Mouse (Mus musculus) forebrain, postnatal 0 days (tissue): Measurements from ENCODE around the gene Asb12. TPM values are rescaled to one million over a fixed set of nuclear protein-coding genes. Genes with fewer than 3 reads are reported as not detected.
"Not testable (repeated sequence)": the region's sequence is repeated elsewhere in the genome, so short reads cannot be mapped to it uniquely, and the experiment has no call there.

Experiments used
- ATAC-seq: fragments of 200-750 bp; cut with Nextera tagmentation; 2 replicates; pipeline ENCODE4 v1.8.0; 2017; ENCODE audit warnings: mild to moderate bottlenecking, moderate library complexity
- DNase-seq: peaks from one replicate; pipeline ENCODE4 v3.0.0-alpha.2; 2015
- H3K27ac ChIP-seq: fragments of 300-500 bp; sonication (generic); 2 replicates; pipeline ENCODE4 v1.5.1; 2014; ENCODE audit warnings: low read depth, mild to moderate bottlenecking, antibody characterized with exemption, low read length, moderate library complexity, mixed read lengths
- H3K27me3 ChIP-seq: fragments of 300-500 bp; sonication (generic); 2 replicates; pipeline ENCODE4 v1.6.1; 2014; ENCODE audit warnings: mild to moderate bottlenecking, low read length, mixed read lengths; ENCODE audit not compliant: insufficient read depth
- H3K36me3 ChIP-seq: fragments of 300-500 bp; sonication (generic); 2 replicates; pipeline ENCODE4 v1.6.1; 2014; ENCODE audit warnings: mild to moderate bottlenecking, moderate library complexity; ENCODE audit not compliant: insufficient read depth
- H3K4me1 ChIP-seq: fragments of 300-500 bp; sonication (generic); 2 replicates; pipeline ENCODE4 v1.6.1; 2014; ENCODE audit warnings: antibody characterized with exemption; ENCODE audit not compliant: insufficient read depth
- H3K4me2 ChIP-seq: fragments of 300-500 bp; sonication (generic); 2 replicates; pipeline ENCODE4 v1.6.1; 2014; ENCODE audit warnings: low read depth, mild to moderate bottlenecking, moderate library complexity
- H3K4me3 ChIP-seq: fragments of 300-500 bp; sonication (generic); 2 replicates; pipeline ENCODE4 v1.5.1; 2014; ENCODE audit warnings: low read depth, low read length, mixed read lengths
- H3K9ac ChIP-seq: fragments of 300-500 bp; sonication (generic); 2 replicates; pipeline ENCODE4 v1.6.1; 2014; ENCODE audit warnings: mild to moderate bottlenecking
- H3K9me3 ChIP-seq: fragments of 300-500 bp; sonication (generic); 2 replicates; pipeline ENCODE4 v1.6.1; 2016; ENCODE audit warnings: low read length
- CTCF ChIP-seq: sonication (generic); IDR thresholded peaks from 2 replicates; pipeline ENCODE4 v1.5.1; 2016; ENCODE audit warnings: antibody characterized with exemption, control low read depth, low read depth
- WGBS: fragments of 180-500 bp; shearing (Covaris S2); extraction: QIAGEN DNeasy Blood & Tissue Kit; methylation state at CpG from one replicate; pipeline ENCODE4 v1.1.7; 2014; 5-methylcytosine and 5-hydroxymethylcytosine counted together
- polyA plus RNA-seq: library from polyadenylated mRNA; unstranded; fragments of >200 nt; fragmentation: Nextera tagmentation; extraction: Ambion mirVana; gene quantifications from 2 replicates; pipeline ENCODE4 v1.2.1, GENCODE M21; 2015
- total RNA-seq: library from RNA; depleted of rRNA; stranded (reverse); fragments of >200 nt; gene quantifications from 2 replicates; pipeline ENCODE4 v1.2.3, GENCODE M21; 2014; rRNA removed

Asb12 gene
- total RNA-seq (0.33 and 0.38 TPM in 2 replicates), polyA plus RNA-seq (0.34 TPM in 1 of 2 replicates, not detected in the other)

- H3K4me2 ChIP-seq, result no peak within 1 kb of the TSS
- no peak within 1 kb of the TSS for H3K4me3 ChIP-seq
- H3K27me3 ChIP-seq, result no peaks in the 10 kb centered on the region
- no peak for TF ChIP-seq CTCF
- no peak within 1 kb of the TSS for H3K27ac ChIP-seq
- H3K36me3 ChIP-seq, result no peaks in the 10 kb centered on the region
- H3K9ac ChIP-seq, result no peak within 1 kb of the TSS
- H3K4me1 ChIP-seq, result no peaks in the 10 kb centered on the region
- H3K9me3 ChIP-seq, result no peaks in the 10 kb centered on the region
- 93% methylated on average over 2 of the region's 2 CpGs for WGBS
- DNase-seq (no peak), ATAC-seq (no peak)
These were observed at the start of gene Asb12, which contains the start of gene Pfn5 for GRCm38 (mm10) chrX:95557887-95558286. Gene Asb12, minus strand, starts transcription at chrX:95557987. Gene Pfn5, plus strand, starts transcription at chrX:95558104.

- H3K36me3 ChIP-seq, result no peaks in the 10 kb centered on the region
- ATAC-seq, result no peak
- H3K27me3 ChIP-seq, result no peaks in the 10 kb centered on the region
- no peak for TF ChIP-seq CTCF
- no peaks in the 10 kb centered on the region for H3K9me3 ChIP-seq
- no peaks in the 10 kb centered on the region for H3K4me1 ChIP-seq
- H3K4me3 ChIP-seq, result no peak overlapping the region
- no peak overlapping the region for H3K4me2 ChIP-seq
- 87% methylated on average over 5 of the region's 5 CpGs for WGBS
- H3K27ac ChIP-seq, result no peak overlapping the region
- no peak for DNase-seq
- H3K9ac ChIP-seq, result no peak overlapping the region
These were observed 42.8 kb upstream of the Asb12 start for GRCm38 (mm10) chrX:95600609-95601008.

- Histone ChIP-seq H3K4me2 (no peak overlapping the region), H3K9me3 (no peaks in the 10 kb centered on the region), H3K4me1 (no peaks in the 10 kb centered on the region), H3K27ac (no peak overlapping the region), H3K27me3 (no peaks in the 10 kb centered on the region), H3K9ac (no peak overlapping the region), H3K36me3 (no peaks in the 10 kb centered on the region), H3K4me3 (no peak overlapping the region)
- no peak for TF ChIP-seq CTCF
- ATAC-seq (no peak), DNase-seq (no peak)
- 71% methylated on average over 4 of the region's 4 CpGs for WGBS
These were observed 3.5 kb downstream of the Asb12 start for GRCm38 (mm10) chrX:95554321-95554720.

GRCm38 (mm10) chrX:95535493-95535892, 22.3 kb downstream of the Asb12 start:
- not testable (repeated sequence) for H3K4me2 ChIP-seq, H3K9me3 ChIP-seq, H3K27ac ChIP-seq, H3K27me3 ChIP-seq, ATAC-seq, H3K4me1 ChIP-seq, H3K4me3 ChIP-seq, H3K36me3 ChIP-seq, DNase-seq, H3K9ac ChIP-seq
- WGBS, result 86% methylated on average over 2 of the region's 2 CpGs

- no peaks in the 10 kb centered on the region for H3K27me3 ChIP-seq
- no peaks in the 10 kb centered on the region for H3K9me3 ChIP-seq
- no peak overlapping the region for H3K27ac ChIP-seq
- H3K4me2 ChIP-seq, result no peak overlapping the region
- no peak for TF ChIP-seq CTCF
- no peaks in the 10 kb centered on the region for H3K4me1 ChIP-seq
- no peak for DNase-seq
- H3K4me3 ChIP-seq, result no peak overlapping the region
- H3K9ac ChIP-seq, result no peak overlapping the region
- H3K36me3 ChIP-seq, result no peaks in the 10 kb centered on the region
- ATAC-seq, result no peak
- 89% methylated on average over 2 of the region's 2 CpGs for WGBS
These were observed 32.6 kb downstream of the Asb12 start for GRCm38 (mm10) chrX:95525166-95525565.

- no peak for ATAC-seq
- Histone ChIP-seq H3K9me3 (no peaks in the 10 kb centered on the region), H3K27ac (no peak overlapping the region), H3K36me3 (no peaks in the 10 kb centered on the region), H3K9ac (no peak overlapping the region), H3K4me1 (no peaks in the 10 kb centered on the region), H3K4me3 (no peak overlapping the region), H3K4me2 (no peak overlapping the region), H3K27me3 (no peaks in the 10 kb centered on the region)
- TF ChIP-seq CTCF, result no peak
- DNase-seq, result no peak
These were observed 33.9 kb downstream of the Asb12 start for GRCm38 (mm10) chrX:95523883-95524282.

GRCm38 (mm10) chrX:95457166-95457565, 100.6 kb downstream of the Asb12 start:
- WGBS, result 63% methylated on average over 3 of the region's 3 CpGs
- no peaks in the 10 kb centered on the region for H3K27me3 ChIP-seq
- ATAC-seq, result no peak

More at GRCm38 (mm10) chrX:95457166-95457565, 100.6 kb downstream of the Asb12 start:
- no peak overlapping the region for H3K27ac ChIP-seq
- H3K4me1 ChIP-seq, result no peaks in the 10 kb centered on the region
- H3K4me2 ChIP-seq, result no peak overlapping the region
- DNase-seq, result no peak
- H3K36me3 ChIP-seq, result no peaks in the 10 kb centered on the region
- no peak for TF ChIP-seq CTCF
- no peak overlapping the region for H3K9ac ChIP-seq
- no peaks in the 10 kb centered on the region for H3K9me3 ChIP-seq
- no peak overlapping the region for H3K4me3 ChIP-seq
